Mouse (Mus musculus) sigmoid colon, adult 10 weeks (tissue): ENCODE measurements around the gene Dnmt1. TPM values are rescaled to one million over a fixed set of nuclear protein-coding genes. Genes with fewer than 3 reads are reported as not detected.

Source experiments
- polyA plus RNA-seq: library from polyadenylated mRNA; stranded (reverse); fragments of 350-450 nt; fragmentation: Illumina TruSeq; extraction: RNeasy Lipid Tissue Mini Kit (QIAGEN cat#74804); gene quantifications from one replicate; pipeline ENCODE4 v1.2.3, GENCODE M21; 2014; ENCODE audit warnings: low read depth, low replicate concordance

The Dnmt1 gene
- polyA plus RNA-seq = 7.5 TPM

DNA sequence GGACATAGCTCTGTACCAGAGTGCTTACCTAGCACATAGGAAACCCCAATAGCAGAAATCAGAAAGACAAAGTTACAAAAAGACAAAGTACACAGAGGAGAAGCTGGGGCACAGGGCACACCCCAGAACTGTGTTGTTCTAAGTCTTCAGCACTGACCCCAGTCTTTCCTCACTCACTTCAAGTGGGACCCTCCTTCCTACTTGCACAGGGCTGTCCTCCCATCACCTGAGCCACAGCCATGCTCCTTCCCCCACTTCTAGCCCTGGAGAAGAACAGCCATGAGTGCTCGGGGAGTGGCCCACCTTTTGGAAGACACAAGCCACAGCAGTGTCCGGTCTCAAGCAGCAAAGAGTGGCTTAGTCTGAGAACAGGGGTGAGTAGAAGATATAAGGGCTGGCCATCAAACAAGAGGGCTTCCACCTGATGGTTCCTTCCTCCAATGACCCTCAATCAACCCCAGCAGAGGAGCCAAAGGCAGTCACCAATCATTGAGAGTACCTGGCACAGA lies at the start of gene Dnmt1:
Gene Dnmt1, minus strand, starts transcription at position 459 of the 509 bp plus-strand sequence.

DNA sequence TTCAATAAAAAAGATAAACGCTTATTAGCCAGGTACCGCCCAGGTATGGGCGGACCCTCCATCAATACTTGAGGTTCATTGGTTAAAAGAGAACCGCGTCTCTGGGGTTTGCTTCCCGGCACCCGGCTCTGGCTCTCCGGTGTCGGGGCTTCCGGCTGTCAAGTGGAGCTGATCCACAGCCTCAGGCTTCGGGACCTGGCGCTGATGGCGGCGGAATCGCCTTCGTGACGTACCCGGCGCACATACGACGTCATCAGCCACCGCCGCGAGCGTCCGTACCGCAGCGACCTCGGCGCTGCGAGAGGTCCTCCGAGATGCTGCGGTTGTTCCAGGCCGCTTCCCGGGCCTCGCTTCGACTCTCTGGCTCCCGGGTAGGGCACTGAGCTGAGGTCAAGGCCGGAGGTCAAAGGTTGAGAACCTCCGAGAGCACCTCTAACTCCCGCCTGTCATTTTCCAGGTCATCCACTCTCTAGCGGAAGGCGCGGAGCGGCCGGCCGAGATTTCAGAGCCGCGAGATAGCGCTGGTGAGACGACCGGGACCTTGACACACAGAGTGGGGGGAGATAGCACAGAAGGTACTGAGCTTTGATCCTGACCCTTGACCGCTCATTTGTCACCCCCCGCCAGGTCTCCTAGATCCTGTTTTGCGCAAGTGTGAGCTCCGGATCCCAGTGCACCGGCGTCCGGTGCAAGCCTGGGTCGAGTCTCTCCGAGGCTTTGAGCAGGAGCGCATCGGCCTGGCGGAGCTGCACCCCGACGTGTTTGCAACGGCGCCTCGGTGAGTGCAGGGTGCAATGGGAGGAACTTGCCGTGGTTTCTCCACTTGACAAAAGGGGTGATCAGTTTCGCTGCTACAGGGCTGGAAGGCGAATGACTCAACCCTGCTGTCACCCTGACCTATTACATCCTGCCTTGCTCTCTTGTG lies 43.2 kb upstream of the Dnmt1 start, which contains the start of gene Mrpl4:
Gene Mrpl4, plus strand, starts transcription at position 112 of the 925 bp plus-strand sequence.

DNA sequence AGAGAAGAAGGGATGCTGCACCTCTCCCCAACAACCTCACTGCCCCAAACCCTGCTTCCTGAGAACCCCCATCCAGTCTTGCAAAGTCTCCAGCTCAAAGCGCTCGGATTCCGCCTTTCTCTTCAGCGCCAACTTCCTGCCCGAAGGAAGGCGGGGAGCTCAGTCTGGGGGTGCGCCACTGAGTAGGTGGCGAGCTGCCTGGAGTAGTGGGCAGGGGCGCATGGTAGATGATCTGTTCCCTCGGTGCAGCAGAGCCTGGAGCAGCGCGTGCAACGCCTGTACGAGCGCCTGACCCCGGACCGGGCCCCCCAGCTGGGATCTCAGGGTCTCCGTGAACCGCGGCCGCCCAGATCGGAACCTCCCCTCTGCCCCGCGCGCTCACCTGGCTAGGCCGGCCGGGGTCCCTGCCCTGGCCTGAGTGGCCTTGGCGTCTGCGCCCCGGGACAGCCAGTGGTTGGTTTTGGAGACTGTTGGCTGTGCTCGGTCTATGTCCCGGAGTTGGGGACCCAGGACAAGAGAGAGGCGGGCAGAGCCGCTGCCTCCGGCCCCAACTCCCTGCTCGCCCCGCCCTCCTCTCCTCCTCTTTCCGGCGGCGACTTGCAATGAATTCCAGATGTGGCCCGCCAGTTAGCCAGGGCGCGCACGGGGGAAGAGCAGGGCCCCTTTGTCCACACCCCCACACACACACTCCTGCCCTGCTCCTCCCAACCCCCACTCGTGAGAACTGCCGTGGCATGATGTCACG lies 16.7 kb upstream of the Dnmt1 start, which contains the start of gene S1pr2:
Gene S1pr2, minus strand, starts transcription at position 566 of the 745 bp plus-strand sequence.

DNA sequence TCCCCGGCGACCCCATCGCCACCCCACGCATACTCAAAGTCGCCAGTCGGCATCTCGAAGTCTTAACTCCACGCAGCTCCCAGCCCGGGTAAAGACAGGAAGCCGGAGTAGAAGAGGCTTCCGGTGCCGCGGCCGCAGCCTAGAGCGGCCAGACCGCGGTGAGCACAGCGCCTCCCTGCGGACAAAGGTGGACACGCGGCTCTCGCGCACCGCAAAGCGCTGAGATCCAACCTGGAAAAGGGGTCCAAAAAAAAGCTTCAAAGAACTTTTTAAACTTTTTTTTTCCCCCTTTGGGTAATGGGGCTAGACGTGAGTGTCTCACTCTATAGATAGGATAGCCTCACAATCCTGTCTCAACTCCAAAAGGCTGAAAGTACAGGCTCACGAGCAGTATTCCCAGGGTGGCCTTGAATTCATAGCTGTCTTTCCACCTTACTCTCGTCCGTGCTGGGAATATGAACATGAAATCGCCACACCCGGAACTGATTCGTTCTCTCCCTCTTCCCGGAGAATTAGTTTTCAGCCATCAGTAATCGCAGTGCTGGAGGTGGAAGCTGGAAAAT lies 61.1 kb downstream of the Dnmt1 start, which contains the start of gene Eif3g:
Gene Eif3g, minus strand, starts transcription at position 113 of the 563 bp plus-strand sequence.

GRCm38 (mm10) chr9:20887704-20888385 lies 71.8 kb downstream of the Dnmt1 start, which contains the start of gene Ppan:
Gene Ppan (plus strand): TSS chr9:20888175.

DNA sequence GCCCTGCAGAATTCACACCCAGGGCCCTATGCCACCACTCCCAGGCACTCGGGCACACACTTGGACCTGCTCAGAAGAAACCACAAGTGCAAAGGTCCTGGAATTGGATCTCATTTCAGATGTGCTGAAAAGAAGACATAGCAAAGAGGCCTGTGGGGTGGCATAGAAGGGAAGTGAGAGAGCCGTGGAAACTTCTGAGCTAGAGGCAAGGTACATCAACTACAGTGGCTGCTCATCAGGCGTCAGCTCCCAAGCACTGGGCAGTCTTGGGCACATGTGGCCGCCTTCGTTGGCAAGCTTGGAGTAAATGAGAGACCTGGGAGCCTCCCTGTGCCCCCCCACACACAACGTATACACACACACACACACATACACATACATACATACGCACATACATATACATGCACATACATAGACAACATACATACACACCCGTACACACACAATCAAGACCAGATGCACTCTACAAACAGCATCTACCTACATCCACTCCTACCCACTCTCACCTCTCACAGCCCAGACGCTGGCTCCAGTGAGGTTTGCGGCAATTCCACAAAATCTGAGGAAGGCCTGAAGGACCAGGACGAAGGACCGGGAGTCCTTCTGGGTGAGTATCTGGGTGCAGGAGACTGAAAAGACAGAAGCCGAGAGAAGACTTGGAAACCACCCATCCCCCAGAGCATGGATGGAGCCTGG lies 80.4 kb downstream of the Dnmt1 start, which contains the start of gene Angptl6:
Gene Angptl6, minus strand, starts transcription at position 631 of the 696 bp plus-strand sequence.

DNA sequence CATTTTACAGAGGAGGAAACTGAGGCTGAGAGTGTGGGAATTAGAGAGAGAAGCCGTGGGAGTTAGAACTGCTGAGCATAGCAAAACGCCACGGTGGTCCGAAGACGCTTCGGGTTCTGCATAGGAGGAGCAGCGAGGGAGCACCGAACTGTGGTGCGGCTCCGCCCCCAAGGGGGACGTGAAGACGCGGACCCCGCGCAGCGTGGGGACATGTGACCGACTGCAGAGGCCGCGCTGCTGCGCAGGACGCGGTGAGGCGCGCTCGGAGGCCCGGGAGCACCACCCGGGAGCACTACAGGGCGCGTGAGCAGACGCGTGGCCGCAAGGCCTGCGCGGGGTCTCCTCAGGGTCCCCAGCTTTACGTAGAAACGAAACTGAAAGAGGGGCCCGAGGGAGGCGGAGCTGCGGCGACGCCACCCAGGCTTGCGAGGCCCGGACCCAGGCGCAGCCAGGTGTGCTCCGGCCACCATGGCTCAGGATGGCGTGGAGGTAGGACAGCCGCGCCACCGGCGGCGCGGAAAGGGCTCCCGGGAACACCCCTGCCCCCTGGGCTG lies 91.2 kb downstream of the Dnmt1 start, which contains the start of gene A230050P20Rik:
Gene A230050P20Rik, plus strand, starts transcription at position 195 of the 554 bp plus-strand sequence.

Other genes with a start within 250 kb of the Dnmt1 start
- gene Olfm2, start 213.5 kb downstream of the Dnmt1 start, polyA plus RNA-seq = 0.79 TPM
- 0.38 TPM for gene Col5a3, start 144.8 kb downstream of the Dnmt1 start, polyA plus RNA-seq
- gene Rdh8, start 141.4 kb downstream of the Dnmt1 start, polyA plus RNA-seq = not detected
- 6.5 TPM for gene A230050P20Rik, start 91.2 kb downstream of the Dnmt1 start, polyA plus RNA-seq
- not detected for gene Angptl6, start 80.2 kb downstream of the Dnmt1 start, polyA plus RNA-seq
- gene Ppan, start 71.7 kb downstream of the Dnmt1 start, polyA plus RNA-seq = 1.1 TPM
- gene Eif3g, start 61.3 kb downstream of the Dnmt1 start, polyA plus RNA-seq = 25.4 TPM
- gene S1pr2, start 16.9 kb upstream of the Dnmt1 start, polyA plus RNA-seq = 0.66 TPM
- 1.6 TPM for gene Mrpl4, start 42.9 kb upstream of the Dnmt1 start, polyA plus RNA-seq
- 4.6 TPM for gene Icam1, start 56.1 kb upstream of the Dnmt1 start, polyA plus RNA-seq
- not detected for gene Icam4, start 69.5 kb upstream of the Dnmt1 start, polyA plus RNA-seq
- not detected for gene Icam5, start 72.2 kb upstream of the Dnmt1 start, polyA plus RNA-seq
- gene Zglp1, start 107.2 kb upstream of the Dnmt1 start, polyA plus RNA-seq = not detected
- gene Gm49373, start 113.2 kb upstream of the Dnmt1 start, polyA plus RNA-seq = not detected
- 0.73 TPM for gene Fdx1l, start 113.7 kb upstream of the Dnmt1 start, polyA plus RNA-seq
- 0.79 TPM for gene Gm38431, start 132.1 kb upstream of the Dnmt1 start, polyA plus RNA-seq
- 9.6 TPM for gene Raver1, start 132.1 kb upstream of the Dnmt1 start, polyA plus RNA-seq
- gene Tyk2, start 171.4 kb upstream of the Dnmt1 start, polyA plus RNA-seq = 3.4 TPM
- gene Cdc37, start 190.1 kb upstream of the Dnmt1 start, polyA plus RNA-seq = 6.8 TPM
- 0.85 TPM for gene Pde4a, start 205.8 kb upstream of the Dnmt1 start, polyA plus RNA-seq